In the genomic region with DNA sequence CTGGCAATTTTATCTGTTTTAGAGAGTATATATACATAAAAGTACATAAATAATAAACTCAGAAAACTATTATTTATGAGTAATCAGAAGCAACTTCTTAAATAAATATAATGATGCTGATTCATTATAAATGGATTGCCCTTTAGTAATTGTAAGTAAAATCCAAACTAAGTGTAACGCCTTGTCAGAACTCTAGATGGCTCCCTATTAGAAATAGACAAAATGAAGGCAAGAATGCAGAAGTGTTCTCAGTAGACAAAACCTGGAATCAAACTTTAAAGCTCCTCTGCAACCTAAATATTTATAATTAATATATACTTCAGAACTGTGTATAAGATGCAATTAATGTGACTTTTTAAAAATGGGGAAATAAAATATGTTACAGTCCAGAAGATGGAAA, we compare ENCODE assay signal across 1 mouse cellular context.
TF ChIP-seq lines count a peak whose summit lies in the region.

No protein-coding gene starts in this region.

TF ChIP-seq in MEL, 35 proteins besides CTCF, POLR2A, EP300 and RAD21 (continued from another document):
- no peak for TF ChIP-seq TAL1 (IDR thresholded peaks at IDR 0.05; ENCODE audit: low read length)
